Mouse (Mus musculus): ENCODE results near the gene Gm17349.
"Not testable (repeated sequence)": the region's sequence is repeated elsewhere in the genome, so short reads cannot be mapped to it uniquely, and the experiment has no call there.

The Gm17349 gene

GRCm38 (mm10) chr15:99717386-99718334 lies 12.4 kb upstream of the Gm17349 start, which contains the start of gene Gpd1:
Gene Gpd1 (plus strand): TSS chr15:99717515.
- DNase-seq (ENCODE audit: low spot score): peak; percentile 70

GRCm38 (mm10) chr15:99716814-99717213 lies 11.5 kb upstream of the Gm17349 start:
- DNase-seq (ENCODE audit: low spot score): no peak

- peak; percentile 80 for DNase-seq (ENCODE audit: low spot score)
These were observed 10.9 kb upstream of the Gm17349 start for GRCm38 (mm10) chr15:99715982-99716746.

GRCm38 (mm10) chr15:99715361-99715865 lies 10.1 kb upstream of the Gm17349 start:
- DNase-seq (ENCODE audit: low spot score): no peak

- peak; percentile 87 for DNase-seq (ENCODE audit: low spot score)
These were observed 9.6 kb upstream of the Gm17349 start for GRCm38 (mm10) chr15:99714858-99715257.

- DNase-seq (ENCODE audit: low spot score): no peak
These were observed 8.9 kb upstream of the Gm17349 start for GRCm38 (mm10) chr15:99714206-99714605.

- no peak for DNase-seq (ENCODE audit: low spot score)
These were observed 8.3 kb upstream of the Gm17349 start for GRCm38 (mm10) chr15:99713569-99713968.

GRCm38 (mm10) chr15:99712666-99713559 lies 7.6 kb upstream of the Gm17349 start:
- no peak for DNase-seq (ENCODE audit: low spot score)

- DNase-seq (ENCODE audit: low spot score): no peak
These were observed 6.2 kb upstream of the Gm17349 start for GRCm38 (mm10) chr15:99711491-99711890.

GRCm38 (mm10) chr15:99710221-99711190 lies 5.2 kb upstream of the Gm17349 start:
- DNase-seq (ENCODE audit: low spot score): no peak

GRCm38 (mm10) chr15:99708176-99708575 lies 2.9 kb upstream of the Gm17349 start:
- DNase-seq (ENCODE audit: low spot score): no peak

GRCm38 (mm10) chr15:99704881-99705280 lies 409 bp downstream of the Gm17349 start:
- DNase-seq (ENCODE audit: low spot score): peak; percentile 53

GRCm38 (mm10) chr15:99704041-99704681 lies 1.1 kb downstream of the Gm17349 start:
- DNase-seq (ENCODE audit: low spot score): no peak

GRCm38 (mm10) chr15:99703676-99704040 lies 1.6 kb downstream of the Gm17349 start:
- no peak for DNase-seq (ENCODE audit: low spot score)

- DNase-seq (ENCODE audit: low spot score): no peak
These were observed 2.2 kb downstream of the Gm17349 start for GRCm38 (mm10) chr15:99703104-99703503.

GRCm38 (mm10) chr15:99701999-99702900 lies 3.0 kb downstream of the Gm17349 start, which contains the start of gene Smarcd1:
Gene Smarcd1 (plus strand): TSS chr15:99702129.
- peak; percentile 95 for DNase-seq (ENCODE audit: low spot score)

- not testable (repeated sequence) for DNase-seq (ENCODE audit: low spot score)
These were observed 3.7 kb downstream of the Gm17349 start for GRCm38 (mm10) chr15:99701640-99701998.

- DNase-seq (ENCODE audit: low spot score): no peak
These were observed 4.8 kb downstream of the Gm17349 start for GRCm38 (mm10) chr15:99700219-99701106.
